Mouse (Mus musculus): ENCODE data around the gene Abi2. TPM values are rescaled to one million over a fixed set of nuclear protein-coding genes. Genes with fewer than 3 reads are reported as not detected.
"Not testable (repeated sequence)": the region's sequence is repeated elsewhere in the genome, so short reads cannot be mapped to it uniquely, and the experiment has no call there.

Abi2 gene
- total and polyA plus RNA-seq, 3 experiments, result 7.0 to 18.2 (median 16.7) TPM

- no peak overlapping the region for H3K27ac ChIP-seq
These were observed 19.5 kb downstream of the Abi2 start for GRCm38 (mm10) chr1:60428932-60429331.

DNA sequence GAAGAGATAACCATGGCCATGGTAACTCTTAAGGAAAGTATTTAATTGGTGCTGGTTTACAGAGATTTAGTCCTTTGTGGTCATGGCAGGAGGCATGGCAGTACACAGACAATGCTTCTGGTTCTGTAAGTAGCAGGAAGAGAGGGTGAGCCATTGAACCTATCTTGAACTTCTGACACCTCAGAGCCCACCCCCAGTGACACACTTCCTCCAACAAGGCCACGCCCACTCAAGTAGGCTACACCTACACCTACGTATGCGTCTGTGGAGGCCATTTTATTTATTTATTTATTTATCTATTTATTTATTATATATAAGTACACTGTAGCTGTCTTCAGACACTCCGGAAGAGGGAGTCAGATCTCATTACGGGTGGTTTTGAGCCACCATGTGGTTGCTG is 22.1 kb downstream of the Abi2 start:
- intact Hi-C loops (cut with DNase I), result no loop called here
- no peak overlapping the region for H3K27ac ChIP-seq
- H3K79me2 ChIP-seq (replicated peaks; ENCODE audit: control insufficient read depth, insufficient read depth, low read length), result peaks cover 2% of the 10 kb centered on the region; the same call in 1 of the 2 replicates
- H3K36me3 ChIP-seq (ENCODE audit: control insufficient read depth, insufficient read depth, low read length), result no peaks in the 10 kb centered on the region
- no peak overlapping the region for H3K4me3 ChIP-seq
- peaks cover 1% of the 10 kb centered on the region; the same call in 1 of the 2 replicates for H3K4me1 ChIP-seq (ENCODE audit: control insufficient read depth, insufficient read depth, low read length)
- TF ChIP-seq EP300 (IDR thresholded peaks at IDR 0.05; ENCODE audit: insufficient read depth, low read depth, low read length) (no peak), POLR2A (IDR thresholded peaks at IDR 0.05; ENCODE audit: insufficient read depth, low read depth, low read length) (no peak), CTCF (IDR thresholded peaks at IDR 0.05) (no peak)
- no peak for DNase-seq
- 94% methylated on average over 5 of the region's 5 CpGs for WGBS
- H3K27me3 ChIP-seq (ENCODE audit: control insufficient read depth, insufficient read depth, low read length), result no peaks in the 10 kb centered on the region
- no peak overlapping the region for H3K9ac ChIP-seq (ENCODE audit: low read depth, low read length)

More at GRCm38 (mm10) chr1:60428932-60429331, 19.5 kb downstream of the Abi2 start:
- H3K4me1 ChIP-seq (ENCODE audit: control insufficient read depth, insufficient read depth, low read length), result peaks cover 1% of the 10 kb centered on the region; the same call in 1 of the 2 replicates
- no peak for TF ChIP-seq EP300 (IDR thresholded peaks at IDR 0.05; ENCODE audit: insufficient read depth, low read depth, low read length)
- peak; percentile 90 for TF ChIP-seq CTCF (IDR thresholded peaks at IDR 0.05)
- no peak for TF ChIP-seq POLR2A (IDR thresholded peaks at IDR 0.05; ENCODE audit: insufficient read depth, low read depth, low read length)
- no peak overlapping the region for H3K4me3 ChIP-seq
- H3K36me3 ChIP-seq (ENCODE audit: control insufficient read depth, insufficient read depth, low read length), result no peaks in the 10 kb centered on the region
- peak; percentile 21 to 26 for DNase-seq
- no peaks in the 10 kb centered on the region for H3K27me3 ChIP-seq (ENCODE audit: control insufficient read depth, insufficient read depth, low read length)
- peaks cover 2% of the 10 kb centered on the region; the same call in 1 of the 2 replicates for H3K79me2 ChIP-seq (replicated peaks; ENCODE audit: control insufficient read depth, insufficient read depth, low read length)
- WGBS, result 64% methylated on average over 2 of the region's 2 CpGs
- no peak overlapping the region for H3K9ac ChIP-seq (ENCODE audit: low read depth, low read length)
- intact Hi-C loops (cut with DNase I), result no loop called here

DNA sequence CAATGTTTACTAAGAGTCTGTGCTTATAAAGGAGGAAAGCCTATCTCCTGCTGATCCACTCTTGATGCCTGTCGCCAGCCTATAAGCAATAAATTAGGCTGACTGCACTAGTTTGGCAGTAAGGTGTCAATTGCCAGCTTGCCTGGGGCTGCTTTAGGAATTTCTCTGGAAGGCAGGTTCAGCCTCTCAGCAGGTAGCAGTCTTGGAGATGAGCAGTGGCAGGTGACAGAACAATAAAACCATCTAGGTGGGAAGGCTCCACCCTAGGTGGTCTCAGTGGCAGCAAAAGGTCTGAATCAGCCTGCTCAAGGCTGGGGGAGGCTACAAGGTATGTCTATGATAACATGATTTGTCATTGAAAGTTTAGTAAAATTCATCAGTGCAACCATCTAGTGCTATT is 23.1 kb downstream of the Abi2 start:
- no peak for DNase-seq
- no peaks in the 10 kb centered on the region for H3K36me3 ChIP-seq (ENCODE audit: control insufficient read depth, insufficient read depth, low read length)
- H3K27me3 ChIP-seq (ENCODE audit: control insufficient read depth, insufficient read depth, low read length), result no peaks in the 10 kb centered on the region
- intact Hi-C loops (cut with DNase I), result no loop called here
- no peak overlapping the region for H3K9ac ChIP-seq (ENCODE audit: low read depth, low read length)
- H3K4me1 ChIP-seq (ENCODE audit: control insufficient read depth, insufficient read depth, low read length), result peaks cover 1% of the 10 kb centered on the region; the same call in 1 of the 2 replicates
- WGBS, result 58% methylated on average over 1 of the region's 1 CpGs
- H3K27ac ChIP-seq, result no peak overlapping the region
- H3K79me2 ChIP-seq (replicated peaks; ENCODE audit: control insufficient read depth, insufficient read depth, low read length), result peaks cover 2% of the 10 kb centered on the region; the same call in 1 of the 2 replicates
- H3K4me3 ChIP-seq, result no peak overlapping the region
- TF ChIP-seq EP300 (IDR thresholded peaks at IDR 0.05; ENCODE audit: insufficient read depth, low read depth, low read length), result no peak

GRCm38 (mm10) chr1:60441438-60441837 is 32.0 kb downstream of the Abi2 start:
- 88% methylated on average over 5 of the region's 5 CpGs for WGBS
- not testable (repeated sequence) for H3K27me3 ChIP-seq (ENCODE audit: control insufficient read depth, insufficient read depth, low read length); H3K4me1 ChIP-seq (ENCODE audit: control insufficient read depth, insufficient read depth, low read length); H3K36me3 ChIP-seq (ENCODE audit: control insufficient read depth, insufficient read depth, low read length); H3K9ac ChIP-seq (ENCODE audit: low read depth, low read length); H3K4me3 ChIP-seq; H3K27ac ChIP-seq; H3K79me2 ChIP-seq (replicated peaks; ENCODE audit: control insufficient read depth, insufficient read depth, low read length); DNase-seq
- TF ChIP-seq CTCF (IDR thresholded peaks at IDR 0.05), result peak; percentile 37
- intact Hi-C loops (cut with DNase I), result loop anchor here (5.0 kb wide), 1 partner anchor 421 kb away; no protein-coding TSS in a partner anchor

- TF ChIP-seq POLR2A (IDR thresholded peaks at IDR 0.05; ENCODE audit: insufficient read depth, low read depth, low read length), result no peak
- no peak for TF ChIP-seq EP300 (IDR thresholded peaks at IDR 0.05; ENCODE audit: insufficient read depth, low read depth, low read length)
- 0 out of 2 replicates have a peak, but pooled peaks have one; percentile 18 for TF ChIP-seq CTCF (IDR thresholded peaks at IDR 0.05)
- Histone ChIP-seq H3K4me1 (ENCODE audit: control insufficient read depth, insufficient read depth, low read length) (no peaks in the 10 kb centered on the region), H3K4me3 (no peak overlapping the region), H3K36me3 (ENCODE audit: control insufficient read depth, insufficient read depth, low read length) (no peaks in the 10 kb centered on the region; the same call in 1 of the 2 replicates), H3K9ac (ENCODE audit: low read depth, low read length) (no peak overlapping the region), H3K27ac (no peak overlapping the region), H3K79me2 (replicated peaks; ENCODE audit: control insufficient read depth, insufficient read depth, low read length) (no peaks in the 10 kb centered on the region), H3K27me3 (ENCODE audit: control insufficient read depth, insufficient read depth, low read length) (no peaks in the 10 kb centered on the region)
- DNase-seq, result no peak
- WGBS, result 92% methylated on average over 12 of the region's 12 CpGs
- intact Hi-C loops (cut with DNase I), result no loop called here
These were observed 37.6 kb downstream of the Abi2 start for GRCm38 (mm10) chr1:60447067-60447466.

DNA sequence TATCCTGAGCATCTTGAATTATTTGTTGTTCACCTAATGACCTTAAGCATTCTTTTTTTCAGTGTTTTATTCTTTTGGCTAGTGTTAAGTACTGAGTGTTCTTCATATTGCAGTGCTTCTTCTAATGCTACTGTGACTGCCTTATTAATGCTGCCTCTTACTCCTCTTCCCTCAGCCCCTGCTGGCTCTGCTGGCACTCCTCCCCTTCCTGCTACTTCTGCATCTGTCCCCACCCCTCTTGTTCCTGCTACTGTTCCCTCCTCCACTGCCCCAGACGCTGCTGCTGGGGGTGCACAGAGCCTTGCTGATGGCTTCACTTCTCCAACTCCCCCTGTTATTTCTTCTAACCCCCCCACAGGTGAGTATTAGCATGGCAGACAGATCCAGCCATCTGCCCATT is 40.5 kb downstream of the Abi2 start:
- Histone ChIP-seq H3K4me1 (ENCODE audit: control insufficient read depth, insufficient read depth, low read length) (no peaks in the 10 kb centered on the region), H3K79me2 (replicated peaks; ENCODE audit: control insufficient read depth, insufficient read depth, low read length) (no peaks in the 10 kb centered on the region), H3K27me3 (ENCODE audit: control insufficient read depth, insufficient read depth, low read length) (no peaks in the 10 kb centered on the region), H3K27ac (no peak overlapping the region), H3K9ac (ENCODE audit: low read depth, low read length) (no peak overlapping the region), H3K36me3 (ENCODE audit: control insufficient read depth, insufficient read depth, low read length) (no peaks in the 10 kb centered on the region; the same call in 1 of the 2 replicates), H3K4me3 (no peak overlapping the region)
- DNase-seq, result no peak
- TF ChIP-seq CTCF (IDR thresholded peaks at IDR 0.05), result no peak
- no peak for TF ChIP-seq POLR2A (IDR thresholded peaks at IDR 0.05; ENCODE audit: insufficient read depth, low read depth, low read length)
- no peak for TF ChIP-seq EP300 (IDR thresholded peaks at IDR 0.05; ENCODE audit: insufficient read depth, low read depth, low read length)
- 18% methylated on average over 1 of the region's 1 CpGs for WGBS
- intact Hi-C loops (cut with DNase I), result no loop called here

All from heart, adult 2 months (tissue).